Mouse (Mus musculus) brain, embryonic 14.5 days (tissue): ENCODE data around the gene Capza1. TPM values are rescaled to one million over a fixed set of nuclear protein-coding genes. Genes with fewer than 3 reads are reported as not detected.

ENCODE experiments used
- DNase-seq: peaks from one replicate; pipeline ENCODE4 v3.0.0-alpha.2; 2011; ENCODE audit warnings: low read depth
- CTCF ChIP-seq: fragments of 200-500 bp; IDR thresholded peaks from 2 replicates; pipeline ENCODE4 v1.5.1; 2012; ENCODE audit warnings: inconsistent platforms, mild to moderate bottlenecking, moderate library complexity, borderline replicate concordance; ENCODE audit not compliant: insufficient read depth, insufficient read length; ENCODE audit errors: extremely low read depth
- POLR2A ChIP-seq: fragments of 200-500 bp; IDR thresholded peaks from 2 replicates; pipeline ENCODE4 v1.6.1; 2012; ENCODE audit warnings: mild to moderate bottlenecking, inconsistent platforms, borderline replicate concordance; ENCODE audit not compliant: poor library complexity, insufficient read depth, insufficient read length, severe bottlenecking; ENCODE audit errors: extremely low read depth
- polyA plus RNA-seq: library from polyadenylated mRNA; depleted of rRNA; stranded (reverse); fragments of >200 nt; gene quantifications from 2 replicates; pipeline ENCODE4 v1.2.3, GENCODE M21; 2012; rRNA removed

Gene Capza1
- polyA plus RNA-seq, 1 experiment = 77.9 TPM

DNA sequence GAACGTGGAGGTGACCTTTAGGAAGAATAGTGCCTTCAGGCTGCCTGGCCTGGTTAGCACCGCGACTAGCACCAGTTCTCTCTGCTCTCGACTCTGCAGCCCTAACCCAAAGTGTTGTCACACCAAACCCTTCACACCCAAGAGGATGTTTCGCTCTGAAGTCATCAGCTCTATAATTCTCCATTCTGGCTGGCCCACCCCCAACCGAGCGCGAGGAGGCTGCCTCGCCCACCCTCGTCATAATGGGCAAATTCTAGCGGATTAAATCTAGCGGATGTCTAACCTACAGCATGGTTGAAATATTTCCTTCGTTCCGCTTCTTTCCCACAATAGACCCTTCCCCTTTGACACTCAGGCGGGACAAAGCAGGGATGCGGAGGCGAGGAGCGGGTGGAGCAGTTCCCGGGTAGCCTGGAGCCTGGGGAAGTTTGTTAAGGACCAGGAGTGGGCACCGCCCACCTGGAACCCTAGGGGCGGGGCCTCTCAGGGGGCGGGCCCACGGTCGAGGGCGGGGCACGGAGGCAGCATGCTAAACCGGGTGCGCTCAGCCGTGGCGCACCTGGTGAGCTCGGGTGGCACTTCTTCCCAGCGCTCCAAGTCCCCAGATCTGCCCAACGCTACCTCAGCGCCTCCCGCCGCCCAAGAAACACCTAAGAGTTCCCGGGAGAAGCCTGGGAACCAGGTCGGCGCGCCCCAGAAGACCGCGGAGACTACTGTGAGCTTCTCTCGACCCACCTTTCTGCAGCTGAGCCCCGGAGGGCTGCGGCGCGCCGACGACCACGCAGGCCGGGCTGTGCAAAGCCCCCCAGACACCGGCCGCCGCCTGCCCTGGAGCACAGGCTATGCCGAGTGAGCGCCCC, 83.5 kb downstream of the Capza1 start, which contains the start of gene Ppm1j:
Ppm1j (plus strand) TSS at position 496 of the 860 bp plus-strand sequence.
- DNase-seq = peak; percentile 39
- TF ChIP-seq POLR2A (no peak), CTCF (no peak)

- peak; percentile 86 for DNase-seq
- peak; percentile 98 for TF ChIP-seq CTCF
- no peak for TF ChIP-seq POLR2A
Measured at GRCm38 (mm10) chr3:104779949-104780348, 84.4 kb downstream of the Capza1 start.

DNA sequence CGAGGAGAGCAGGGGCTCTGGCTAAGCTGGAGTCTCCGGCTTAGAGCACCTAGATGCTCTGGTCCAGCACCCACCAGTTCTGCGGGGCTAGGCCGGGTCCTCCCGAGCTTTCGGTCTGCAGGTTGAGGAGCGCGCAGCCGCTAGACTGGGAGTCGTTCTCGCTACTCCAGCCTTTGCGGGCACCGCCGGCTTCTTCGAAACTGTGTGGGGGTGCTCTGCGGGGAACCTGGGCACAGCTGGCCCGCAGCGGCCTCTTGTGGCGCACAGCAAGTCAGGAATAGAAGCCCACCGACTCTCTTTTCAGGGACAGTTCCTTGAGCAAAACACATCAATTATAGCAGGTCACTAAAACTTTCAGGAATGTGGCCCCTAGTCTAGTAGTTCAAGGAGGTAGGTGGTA, 87.0 kb downstream of the Capza1 start:
- DNase-seq = peak; percentile 81

DNA sequence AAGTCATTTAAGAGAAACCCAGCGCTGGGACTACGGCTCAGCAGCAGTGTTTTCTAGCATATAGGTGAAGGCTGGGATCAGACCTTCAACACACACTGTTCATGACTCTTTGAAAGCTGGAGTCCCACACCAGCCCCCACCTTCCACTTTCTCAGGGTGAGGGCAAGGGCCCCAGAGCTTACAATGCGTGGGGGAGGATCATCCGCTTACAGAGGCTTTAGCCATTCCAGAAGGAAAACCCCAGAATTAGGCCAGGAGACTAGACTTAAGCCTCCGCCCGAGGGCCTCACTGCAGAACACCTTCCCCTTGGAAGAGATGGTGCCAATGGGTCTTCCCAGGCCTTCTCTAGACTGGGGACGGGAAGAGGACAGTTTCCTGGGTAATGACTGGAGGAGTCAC, 91.0 kb downstream of the Capza1 start:
- TF ChIP-seq POLR2A (no peak), CTCF (no peak)

More for the DNA sequence above, 87.0 kb downstream of the Capza1 start:
- TF ChIP-seq CTCF (peak; percentile 65), POLR2A (no peak)

More for the DNA sequence above, 91.0 kb downstream of the Capza1 start:
- no peak for DNase-seq

Other genes starting within 250 kb of the Capza1 start
- 6.7 and 7.3 TPM in 2 replicates for gene Slc16a1, start 225.8 kb downstream of the Capza1 start, polyA plus RNA-seq
- 1.2 and 2.1 TPM in 2 replicates for gene Ppm1j, start 83.4 kb downstream of the Capza1 start, polyA plus RNA-seq
- gene Fam19a3, start 82.7 kb downstream of the Capza1 start, polyA plus RNA-seq = 0.12 and 0.26 TPM in 2 replicates
- 33.1 and 40.4 TPM in 2 replicates for gene Rhoc, start 76.1 kb downstream of the Capza1 start, polyA plus RNA-seq
- gene Mov10, start 45.9 kb downstream of the Capza1 start, polyA plus RNA-seq = 6.0 and 8.6 TPM in 2 replicates
- 13.9 and 14.6 TPM in 2 replicates for gene St7l, start 500 bp downstream of the Capza1 start, polyA plus RNA-seq
- 1.8 and 3.0 TPM in 2 replicates for gene Wnt2b, start 97.4 kb upstream of the Capza1 start, polyA plus RNA-seq
- 12.1 and 28.8 TPM in 2 replicates for gene Cttnbp2nl, start 188.6 kb upstream of the Capza1 start, polyA plus RNA-seq
- not detected in 2 replicates for gene 4930564D02Rik, start 202.3 kb upstream of the Capza1 start, polyA plus RNA-seq